Mouse (Mus musculus) E14TG2a.4 (cell line): ENCODE measurements around the gene Tspyl4.

ENCODE experiments used
- H3K27me3 ChIP-seq: 2 replicates; pipeline ENCODE4 v1.6.1; 2014; ENCODE audit warnings: low read length, control low read depth; ENCODE audit not compliant: insufficient read depth
- H3K36me3 ChIP-seq: 2 replicates; pipeline ENCODE4 v1.6.1; 2014; ENCODE audit warnings: low read length, control low read depth; ENCODE audit not compliant: insufficient read depth
- H3K4me1 ChIP-seq: replicated peaks from 2 replicates; pipeline ENCODE4 v1.6.1; 2014; ENCODE audit warnings: low read depth, low read length, control low read depth
- H3K4me3 ChIP-seq: replicated peaks from 2 replicates; pipeline ENCODE4 v1.5.1; 2014; ENCODE audit warnings: mild to moderate bottlenecking, low read length
- H3K9me3 ChIP-seq: 2 replicates; pipeline ENCODE4 v1.6.1; 2014; ENCODE audit warnings: low read length, control low read depth
- CTCF ChIP-seq: conservative IDR thresholded peaks from 2 replicates; pipeline ENCODE4 v1.5.1; 2014; ENCODE audit warnings: low read length
- NANOG ChIP-seq: IDR thresholded peaks from 2 replicates; pipeline ENCODE4 v1.6.1; 2014; ENCODE audit warnings: borderline replicate concordance, low read length, mixed read lengths
- POU5F1 ChIP-seq: IDR thresholded peaks from 2 replicates; pipeline ENCODE4 v1.6.1; 2014; ENCODE audit warnings: low read length, borderline replicate concordance

Tspyl4 gene

GRCm38 (mm10) chr10:34281211-34281961, 15.9 kb upstream of the Tspyl4 start:
- H3K9me3 ChIP-seq, result no peaks in the 10 kb centered on the region
- TF ChIP-seq POU5F1 (no peak), NANOG (no peak), CTCF (no peak)
- H3K4me3 ChIP-seq, result peak overlapping the region; percentile 98
- peaks cover 33% of the 10 kb centered on the region for H3K4me1 ChIP-seq
- H3K27me3 ChIP-seq, result no peaks in the 10 kb centered on the region
- peaks cover 26% of the 10 kb centered on the region for H3K36me3 ChIP-seq

DNA sequence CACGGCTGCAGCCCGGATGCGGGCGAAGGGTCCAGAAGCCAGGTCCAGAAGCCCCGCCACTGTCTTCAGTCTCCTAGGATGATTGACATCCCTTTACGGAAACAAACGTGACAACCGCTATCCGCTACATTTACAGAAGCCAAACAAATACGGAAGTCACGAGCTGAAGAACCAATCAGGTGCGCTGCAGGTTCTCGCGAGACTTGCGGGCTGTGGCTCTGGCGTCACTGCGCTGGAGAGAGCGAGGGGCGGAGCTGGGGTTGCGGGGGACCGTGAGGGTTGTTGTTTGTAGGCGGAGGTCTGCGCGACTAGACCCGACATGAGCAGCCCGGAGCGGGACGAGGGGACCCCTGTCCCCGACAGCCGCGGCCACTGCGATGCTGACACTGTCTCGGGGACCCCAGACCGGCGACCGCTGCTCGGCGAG, 15.3 kb upstream of the Tspyl4 start, which contains the start of gene Tspyl1:
Tspyl1 (plus strand) TSS at position 229 of the 427 bp plus-strand sequence.
- TF ChIP-seq CTCF (no peak), NANOG (no peak), POU5F1 (no peak)

GRCm38 (mm10) chr10:34282420-34283238, 14.6 kb upstream of the Tspyl4 start:
- TF ChIP-seq POU5F1 (no peak), NANOG (no peak), CTCF (no peak)
- H3K27me3 ChIP-seq, result no peaks in the 10 kb centered on the region
- H3K4me1 ChIP-seq, result peaks cover 33% of the 10 kb centered on the region
- H3K4me3 ChIP-seq, result peak overlapping the region; percentile 98
- peaks cover 34% of the 10 kb centered on the region for H3K36me3 ChIP-seq
- H3K9me3 ChIP-seq, result no peaks in the 10 kb centered on the region

More for the DNA sequence above, 15.3 kb upstream of the Tspyl4 start, which contains the start of gene Tspyl1:
- no peaks in the 10 kb centered on the region for H3K9me3 ChIP-seq
- peak within 1 kb of the TSS; percentile 98 for H3K4me3 ChIP-seq
- H3K27me3 ChIP-seq, result no peaks in the 10 kb centered on the region
- H3K4me1 ChIP-seq, result peaks cover 33% of the 10 kb centered on the region
- H3K36me3 ChIP-seq, result peaks cover 27% of the 10 kb centered on the region

DNA sequence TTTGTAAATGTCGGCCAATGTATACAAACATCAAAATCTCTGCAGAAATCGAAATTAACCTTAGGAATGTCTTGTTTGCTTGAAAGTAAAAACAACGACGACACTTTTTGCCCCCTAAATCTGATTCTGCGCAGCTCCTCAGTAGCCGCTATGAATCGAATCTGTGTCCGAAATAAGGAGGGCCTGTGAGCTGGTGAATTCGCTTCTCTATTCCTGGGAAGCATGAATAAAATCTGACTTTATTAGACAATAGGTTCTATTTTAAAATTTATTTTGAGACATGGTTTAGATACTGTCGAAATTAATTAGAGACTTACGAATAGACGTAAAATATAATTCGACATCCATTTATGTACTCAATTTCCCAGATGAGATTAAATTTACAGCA, 337 bp upstream of the Tspyl4 start:
- H3K9me3 ChIP-seq, result no peaks in the 10 kb centered on the region
- TF ChIP-seq POU5F1 (no peak), CTCF (no peak), NANOG (no peak)
- peaks cover 8% of the 10 kb centered on the region; the same call in 1 of the 2 replicates for H3K36me3 ChIP-seq
- H3K4me1 ChIP-seq, result peaks cover 30% of the 10 kb centered on the region
- peak overlapping the region; percentile 92 for H3K4me3 ChIP-seq
- peaks cover 20% of the 10 kb centered on the region for H3K27me3 ChIP-seq

DNA sequence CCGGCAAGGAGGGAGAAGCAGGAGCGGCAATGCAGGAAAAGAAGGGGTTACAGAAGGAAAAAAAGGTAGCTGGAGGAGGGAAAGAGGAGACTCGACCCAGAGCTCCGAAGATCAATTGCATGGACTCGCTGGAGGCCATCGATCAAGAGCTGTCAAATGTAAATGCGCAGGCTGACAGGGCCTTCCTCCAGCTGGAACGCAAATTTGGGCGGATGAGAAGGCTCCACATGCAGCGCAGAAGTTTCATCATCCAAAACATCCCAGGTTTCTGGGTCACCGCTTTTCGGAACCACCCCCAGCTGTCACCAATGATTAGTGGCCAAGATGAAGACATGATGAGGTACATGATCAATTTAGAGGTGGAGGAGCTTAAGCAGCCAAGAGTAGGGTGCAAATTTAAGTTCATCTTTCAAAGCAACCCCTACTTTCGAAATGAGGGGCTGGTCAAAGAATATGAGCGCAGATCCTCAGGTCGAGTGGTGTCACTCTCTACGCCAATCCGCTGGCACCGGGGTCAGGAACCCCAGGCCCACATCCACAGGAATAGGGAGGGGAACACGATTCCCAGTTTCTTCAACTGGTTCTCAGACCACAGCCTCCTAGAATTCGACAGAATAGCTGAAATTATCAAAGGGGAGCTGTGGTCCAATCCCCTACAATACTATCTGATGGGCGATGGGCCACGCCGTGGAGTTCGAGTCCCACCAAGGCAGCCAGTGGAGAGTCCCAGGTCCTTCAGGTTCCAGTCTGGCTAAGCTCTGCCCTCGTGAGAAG, 925 bp downstream of the Tspyl4 start:
- TF ChIP-seq POU5F1, result no peak
- TF ChIP-seq CTCF, result no peak
- no peak for TF ChIP-seq NANOG
- Histone ChIP-seq H3K9me3 (no peaks in the 10 kb centered on the region), H3K4me3 (peak overlapping the region; percentile 92), H3K36me3 (peaks cover 8% of the 10 kb centered on the region; the same call in 1 of the 2 replicates), H3K27me3 (peaks cover 20% of the 10 kb centered on the region), H3K4me1 (peaks cover 30% of the 10 kb centered on the region)

DNA sequence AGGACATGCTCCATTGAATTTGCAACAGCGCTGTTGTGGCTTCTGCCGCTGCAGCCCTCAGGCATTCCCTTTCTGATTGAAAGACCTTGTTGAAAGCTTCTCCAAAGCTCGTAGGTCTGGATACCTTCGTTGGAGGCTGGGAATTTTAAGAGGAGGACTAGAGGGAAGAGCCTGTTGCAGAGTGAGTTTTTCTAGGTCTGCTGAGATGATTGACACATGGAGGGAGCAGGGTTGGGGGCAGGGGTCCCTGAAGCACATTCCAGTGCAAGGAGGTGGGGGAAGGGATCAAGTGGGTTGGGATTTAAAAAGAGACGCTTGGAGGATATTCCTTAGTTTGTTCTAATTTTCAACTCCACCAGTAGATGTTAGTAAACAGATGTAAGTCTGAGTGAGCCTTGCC, 3.1 kb downstream of the Tspyl4 start:
- H3K4me1 ChIP-seq, result peaks cover 30% of the 10 kb centered on the region
- peaks cover 8% of the 10 kb centered on the region; the same call in 1 of the 2 replicates for H3K36me3 ChIP-seq
- H3K9me3 ChIP-seq, result no peaks in the 10 kb centered on the region
- peaks cover 20% of the 10 kb centered on the region for H3K27me3 ChIP-seq
- no peak overlapping the region for H3K4me3 ChIP-seq
- TF ChIP-seq POU5F1, result no peak
- TF ChIP-seq CTCF, result no peak
- no peak for TF ChIP-seq NANOG

GRCm38 (mm10) chr10:34307070-34307469, 9.8 kb downstream of the Tspyl4 start:
- H3K4me3 ChIP-seq, result no peak overlapping the region
- H3K9me3 ChIP-seq, result no peaks in the 10 kb centered on the region
- TF ChIP-seq POU5F1 (no peak), CTCF (no peak), NANOG (no peak)
- no peaks in the 10 kb centered on the region for H3K4me1 ChIP-seq
- no peaks in the 10 kb centered on the region for H3K36me3 ChIP-seq
- H3K27me3 ChIP-seq, result no peaks in the 10 kb centered on the region
